ENCODE assay signal across 15 mouse cellular contexts in the genomic region with DNA sequence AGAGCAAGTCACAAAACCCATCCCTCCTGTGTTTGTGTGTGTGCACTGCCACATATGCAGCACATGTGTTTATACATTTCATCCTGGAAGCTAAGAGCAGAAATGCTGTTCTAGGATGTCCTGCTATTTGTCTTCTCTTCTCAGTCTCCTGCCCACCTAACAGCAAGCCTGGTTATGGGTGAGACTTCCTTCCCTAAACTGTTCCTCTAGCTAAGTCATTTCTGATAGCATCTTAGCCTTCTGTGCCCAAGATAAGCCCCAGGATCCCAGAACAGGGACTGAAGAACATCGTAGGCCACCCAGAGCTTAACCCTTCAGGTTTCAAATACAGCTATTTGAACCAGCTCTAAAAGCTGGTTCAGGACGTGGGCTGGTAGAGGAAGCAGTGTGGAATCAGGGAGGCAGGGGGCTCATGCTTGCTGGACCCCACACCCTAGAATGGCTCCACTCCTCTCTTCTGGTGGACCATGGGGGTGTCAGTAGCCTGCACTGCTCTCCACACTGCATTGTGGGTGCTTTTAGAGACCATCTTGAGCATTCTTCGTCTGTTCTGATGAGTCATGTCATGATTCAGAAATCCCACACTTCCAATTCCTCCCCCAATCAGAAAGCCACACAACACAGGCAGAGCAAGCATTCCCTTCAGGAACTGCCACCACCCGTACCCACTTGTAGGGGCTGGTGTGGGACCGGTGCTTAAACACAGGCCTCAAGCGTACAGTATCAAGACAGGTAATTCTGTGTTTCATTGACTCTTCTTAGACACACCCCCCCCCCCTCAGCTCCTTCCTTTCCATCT. TPM values are rescaled to one million over a fixed set of nuclear protein-coding genes. Genes with fewer than 3 reads are reported as not detected.
DNase-seq lines count a peak whose midpoint lies in the region; ATAC-seq and TF ChIP-seq lines count a peak whose summit lies in the region.
"Had no signal": no experiment of that assay in that cellular context is flagged by ENCODE, and none has a peak within 500 bp of the region (broad histone marks: within the 10 kb centered on the region; RNA-seq: fewer than 3 reads in every experiment).

No protein-coding gene starts in this region.

- peaks cover 35% of the 10 kb centered on the region for H3K4me1 ChIP-seq in embryonic facial prominence, embryonic 13.5 days
- H3K4me1 ChIP-seq in intestine, postnatal 0 days (replicated peaks; ENCODE audit: control insufficient read depth, insufficient read depth, low read length) = no peaks in the 10 kb centered on the region; the same call in 1 of the 2 replicates

- no peak for TF ChIP-seq CTCF in layer of hippocampus, adult 2 months (conservative IDR thresholded peaks at IDR 0.05)
- TF ChIP-seq CTCF in intestine, postnatal 0 days (IDR thresholded peaks at IDR 0.05; ENCODE audit: low read depth) = no peak

- H3K9me3 ChIP-seq in embryonic facial prominence, embryonic 13.5 days = no peaks in the 10 kb centered on the region
- H3K9me3 ChIP-seq in intestine, postnatal 0 days (ENCODE audit: control insufficient read depth) = no peaks in the 10 kb centered on the region

- H3K27ac ChIP-seq in layer of hippocampus, adult 2 months = peak overlapping the region; percentile 80
- H3K27ac ChIP-seq in embryonic facial prominence, embryonic 13.5 days = peak overlapping the region; percentile 75
- H3K27ac ChIP-seq in intestine, postnatal 0 days (ENCODE audit: low read depth, low read length) = no peak overlapping the region

- peak; percentile 56 to 85 for DNase-seq in adrenal gland, adult (ENCODE audit: inconsistent age in 2 of 2, low spot score in 1 of 2)
- DNase-seq in adrenal gland, postnatal 14 days = no peak
- peak in 1 of 2 experiments; percentile 69 for DNase-seq in layer of hippocampus, adult 2 months (ENCODE audit: low spot score in 2 of 2)
- no peak for DNase-seq in layer of hippocampus, postnatal 36 days
- peak; percentile 71 for DNase-seq in 3134 (ENCODE audit: extremely low read depth, insufficient read length, low spot score)
- DNase-seq in natural killer cell, adult 2 months (ENCODE audit: low spot score in 2 of 2) = no peak
- DNase-seq: cerebellum, adult 8-10 months; layer of hippocampus, adult 9-11 months; lung, adult 18-20 months; right cerebral cortex, postnatal 25 days; thymus, adult 18-20 months had no signal

- ATAC-seq in embryonic facial prominence, embryonic 13.5 days (ENCODE audit: insufficient number of reproducible peaks, insufficient read depth, low FRiP score, low TSS enrichment, low read depth) = no peak
- ATAC-seq in intestine, postnatal 0 days = no peak
- ATAC-seq: hindbrain, embryonic 16.5 days had no signal

- H3K9ac ChIP-seq in embryonic facial prominence, embryonic 13.5 days = peak overlapping the region; percentile 47; the same call in 1 of the 2 replicates
- H3K9ac ChIP-seq in intestine, postnatal 0 days (ENCODE audit: low read depth, low read length) = no peak overlapping the region

- H3K36me3 ChIP-seq in embryonic facial prominence, embryonic 13.5 days = peaks cover 40% of the 10 kb centered on the region
- H3K36me3 ChIP-seq in intestine, postnatal 0 days (ENCODE audit: control insufficient read depth, insufficient read depth) = peaks cover 24% of the 10 kb centered on the region

- H3K4me2 ChIP-seq in embryonic facial prominence, embryonic 13.5 days = no peak overlapping the region
- no peak overlapping the region for H3K4me2 ChIP-seq in intestine, postnatal 0 days (replicated peaks; ENCODE audit: low read depth)

- WGBS in embryonic facial prominence, embryonic 13.5 days = 73% methylated on average over 6 of the region's 6 CpGs
- 82% methylated on average over 6 of the region's 6 CpGs for WGBS in intestine, postnatal 0 days

- H3K4me3 ChIP-seq in layer of hippocampus, adult 2 months = no peak overlapping the region
- no peak overlapping the region for H3K4me3 ChIP-seq in embryonic facial prominence, embryonic 13.5 days
- H3K4me3 ChIP-seq in intestine, postnatal 0 days (ENCODE audit: low read depth, low read length) = no peak overlapping the region

- no peaks in the 10 kb centered on the region for H3K27me3 ChIP-seq in embryonic facial prominence, embryonic 13.5 days
- no peaks in the 10 kb centered on the region for H3K27me3 ChIP-seq in intestine, postnatal 0 days (replicated peaks; ENCODE audit: control insufficient read depth, insufficient read depth, low read length)

RNA-seq across cellular contexts. Expression of a gene that starts 7.8 kb away (rescaled TPM):
- 51.7 and 58.1 TPM in 2 replicates for total RNA-seq in adrenal gland, postnatal 14 days (2021)
- total RNA-seq in layer of hippocampus, adult 2 months (2021) = 10 to 100 TPM; 87.3 to 99.8 TPM
- total RNA-seq in layer of hippocampus, postnatal 36 days (2021) = 10 to 100 TPM; 82.4 to 91.5 TPM
- 32.3 and 32.5 TPM in 2 replicates for polyA plus RNA-seq in embryonic facial prominence, embryonic 13.5 days (2015; fragmentation: Nextera tagmentation; extraction: Ambion mirVana)
- polyA plus RNA-seq in intestine, postnatal 0 days (2015; fragmentation: Nextera tagmentation; extraction: Ambion mirVana) = 15.1 and 17.5 TPM in 2 replicates

RNA-seq across cellular contexts. Expression of a gene that starts 9.6 kb away (rescaled TPM):
- not detected in 2 replicates for total RNA-seq in adrenal gland, postnatal 14 days (2021)
- total RNA-seq in layer of hippocampus, adult 2 months (2021) = 1 to 10 TPM; 2.1 to 3.3 TPM
- total RNA-seq in layer of hippocampus, postnatal 36 days (2021) = 1 to 10 TPM; 2.2 to 3.4 TPM
- 0.47 and 0.51 TPM in 2 replicates for polyA plus RNA-seq in embryonic facial prominence, embryonic 13.5 days (2015; fragmentation: Nextera tagmentation; extraction: Ambion mirVana)
- 0.22 and 0.37 TPM in 2 replicates for polyA plus RNA-seq in intestine, postnatal 0 days (2015; fragmentation: Nextera tagmentation; extraction: Ambion mirVana)
- total RNA-seq: neutrophil, adult 5-6 weeks had no signal

RNA-seq across cellular contexts. Expression of a gene that starts 19.9 kb away (rescaled TPM):
- 5.7 and 6.3 TPM in 2 replicates for total RNA-seq in adrenal gland, postnatal 14 days (2021)
- 1 to 10 TPM; 1.4 to 1.9 TPM for total RNA-seq in layer of hippocampus, adult 2 months (2021)
- total RNA-seq in layer of hippocampus, postnatal 36 days (2021) = 1 to 10 TPM; 1.2 to 1.6 TPM
- polyA plus RNA-seq in embryonic facial prominence, embryonic 13.5 days (2015; fragmentation: Nextera tagmentation; extraction: Ambion mirVana) = 17.7 and 29.4 TPM in 2 replicates
- 1.2 and 2.1 TPM in 2 replicates for polyA plus RNA-seq in intestine, postnatal 0 days (2015; fragmentation: Nextera tagmentation; extraction: Ambion mirVana)
- total RNA-seq: neutrophil, adult 5-6 weeks had no signal

RNA-seq across cellular contexts. Expression of a gene that starts 40.9 kb away (rescaled TPM):
- 70.4 and 77.4 TPM in 2 replicates for total RNA-seq in adrenal gland, postnatal 14 days (2021)
- 10 to 100 TPM; 28.5 to 30.1 TPM for total RNA-seq in layer of hippocampus, adult 2 months (2021)
- 10 to 100 TPM; 25.6 to 30.8 TPM for total RNA-seq in layer of hippocampus, postnatal 36 days (2021)
- polyA plus RNA-seq in embryonic facial prominence, embryonic 13.5 days (2015; fragmentation: Nextera tagmentation; extraction: Ambion mirVana) = 64.6 and 73.3 TPM in 2 replicates
- polyA plus RNA-seq in intestine, postnatal 0 days (2015; fragmentation: Nextera tagmentation; extraction: Ambion mirVana) = 26.0 and 26.2 TPM in 2 replicates

RNA-seq across cellular contexts. Expression of a gene that starts 48.8 kb away (rescaled TPM):
- total RNA-seq in adrenal gland, postnatal 14 days (2021) = 45.6 and 50.0 TPM in 2 replicates
- 10 to 100 TPM; 38.6 to 41.1 TPM for total RNA-seq in layer of hippocampus, adult 2 months (2021)
- total RNA-seq in layer of hippocampus, postnatal 36 days (2021) = 10 to 100 TPM; 37.6 to 41.8 TPM
- 72.6 and 81.2 TPM in 2 replicates for polyA plus RNA-seq in embryonic facial prominence, embryonic 13.5 days (2015; fragmentation: Nextera tagmentation; extraction: Ambion mirVana)
- polyA plus RNA-seq in intestine, postnatal 0 days (2015; fragmentation: Nextera tagmentation; extraction: Ambion mirVana) = 80.1 and 83.0 TPM in 2 replicates

Comparison
In these comparisons a context has a peak if more than half of its experiments do, and no peak if none do; other contexts are left out.
1. DNase-seq: peak in adrenal gland, adult (2 of 2) and 3134 (single experiment); none in adrenal gland, postnatal 14 days (single experiment), layer of hippocampus, postnatal 36 days (0 of 2) and natural killer cell, adult 2 months (0 of 2).